Mouse (Mus musculus) CH12.LX (cell line): ENCODE data around the gene Drosha. TPM values are rescaled to one million over a fixed set of nuclear protein-coding genes. Genes with fewer than 3 reads are reported as not detected.

Experiments
- DNase-seq: peaks from one replicate; pipeline ENCODE4 v3.0.0-alpha.2; 2013; ENCODE audit errors: extremely low read depth
- H3K27ac ChIP-seq: 2 replicates; pipeline ENCODE4 v1.5.1; 2012; ENCODE audit warnings: low read depth, mild to moderate bottlenecking, control low read depth, moderate library complexity; ENCODE audit not compliant: insufficient read depth
- H3K27me3 ChIP-seq: replicated peaks from 2 replicates; pipeline ENCODE3; 2012; ENCODE audit warnings: inconsistent platforms
- H3K36me3 ChIP-seq, 2 experiments: replicated peaks in 1 of 2; 2 replicates each; pipeline versions ENCODE3 to v1.6.1; 2012; ENCODE audit warnings: inconsistent platforms in 1 of 2, low read length in 1 of 2, mild to moderate bottlenecking in 1 of 2, mixed read lengths in 1 of 2, moderate library complexity in 1 of 2; ENCODE audit not compliant: control insufficient read depth in 1 of 2, insufficient read depth in 1 of 2
- H3K4me1 ChIP-seq, 2 experiments: 2 replicates each; pipeline ENCODE4 v1.6.1; 2012; ENCODE audit warnings: inconsistent platforms in 1 of 2, moderate library complexity in 1 of 2; ENCODE audit not compliant: insufficient read depth in 2 of 2, control insufficient read depth in 1 of 2
- H3K4me2 ChIP-seq: 2 replicates; pipeline ENCODE4 v1.6.1; 2012; ENCODE audit warnings: low read depth, mild to moderate bottlenecking, control low read depth; ENCODE audit not compliant: poor library complexity, insufficient read depth, severe bottlenecking
- H3K4me3 ChIP-seq, 3 experiments: fragments of 150-350 bp in 1 of 3; sonication (generic) in 1 of 3; replicated peaks in 1 of 3; 2 replicates each; pipeline versions ENCODE3 to v1.5.1; 2011 to 2012; ENCODE audit warnings: low read depth in 2 of 3, low read length in 2 of 3, mild to moderate bottlenecking in 2 of 3, moderate library complexity in 2 of 3, control low read depth in 1 of 3, improper control_type of control experiment in 1 of 3, inconsistent platforms in 1 of 3, mixed read lengths in 1 of 3; ENCODE audit not compliant: poor library complexity in 1 of 3
- H3K79me2 ChIP-seq: replicated peaks from 2 replicates; pipeline ENCODE4 v1.6.1; 2012; ENCODE audit warnings: mild to moderate bottlenecking, moderate library complexity; ENCODE audit not compliant: control insufficient read depth, poor library complexity, insufficient read depth, severe bottlenecking; ENCODE audit errors: extremely low read depth
- H3K9ac ChIP-seq: 2 replicates; pipeline ENCODE4 v1.6.1; 2012; ENCODE audit warnings: low read depth, mild to moderate bottlenecking, control low read depth, moderate library complexity; ENCODE audit not compliant: insufficient read depth
- H3K9me3 ChIP-seq: replicated peaks from 2 replicates; pipeline ENCODE3; 2012; ENCODE audit warnings: low read length, inconsistent platforms, mixed read lengths
- BHLHE40 ChIP-seq: IDR thresholded peaks from 2 replicates; pipeline ENCODE4 v1.6.1; 2011; ENCODE audit warnings: mild to moderate bottlenecking, low read depth, low read length, improper control_type of control experiment
- CHD2 ChIP-seq: IDR thresholded peaks from 2 replicates; pipeline ENCODE4 v1.6.1; 2011; ENCODE audit warnings: low read length, improper control_type of control experiment
- E2F4 ChIP-seq: IDR thresholded peaks from 2 replicates; pipeline ENCODE4 v1.6.1; 2011; ENCODE audit warnings: low read depth, low read length, improper control_type of control experiment; ENCODE audit not compliant: insufficient replicate concordance
- EP300 ChIP-seq: IDR thresholded peaks from 2 replicates; pipeline ENCODE4 v1.6.1; 2011; ENCODE audit warnings: low read length, improper control_type of control experiment
- GABPA ChIP-seq: IDR thresholded peaks from 2 replicates; pipeline ENCODE4 v1.6.1; 2012; ENCODE audit warnings: low read depth, low read length, improper control_type of control experiment, inconsistent platforms; ENCODE audit not compliant: insufficient replicate concordance
- HCFC1 ChIP-seq: IDR thresholded peaks from 2 replicates; pipeline ENCODE4 v1.6.1; 2012; ENCODE audit warnings: low read depth, mild to moderate bottlenecking, inconsistent platforms, low read length, improper control_type of control experiment
- IRF4 ChIP-seq: IDR thresholded peaks from 2 replicates; pipeline ENCODE4 v1.6.1; 2014; ENCODE audit warnings: low read depth, mild to moderate bottlenecking, inconsistent platforms, low read length, improper control_type of control experiment
- KAT2A ChIP-seq: IDR thresholded peaks from 2 replicates; pipeline ENCODE4 v1.6.1; 2012; ENCODE audit warnings: low read length, improper control_type of control experiment, inconsistent platforms; ENCODE audit not compliant: insufficient replicate concordance
- MAX ChIP-seq: IDR thresholded peaks from 2 replicates; pipeline ENCODE4 v1.6.1; 2011; ENCODE audit warnings: low read length, improper control_type of control experiment
- MAZ ChIP-seq: IDR thresholded peaks from 2 replicates; pipeline ENCODE4 v1.6.1; 2012; ENCODE audit warnings: low read depth, mild to moderate bottlenecking, inconsistent platforms, low read length, improper control_type of control experiment, moderate library complexity
- MYC ChIP-seq: IDR thresholded peaks from 2 replicates; pipeline ENCODE4 v1.6.1; 2011; ENCODE audit warnings: low read depth, mild to moderate bottlenecking, improper control_type of control experiment, low read length
- NELFE ChIP-seq: IDR thresholded peaks from 2 replicates; pipeline ENCODE4 v1.6.1; 2011; ENCODE audit warnings: low read depth, low read length, improper control_type of control experiment
- NRF1 ChIP-seq: IDR thresholded peaks from 2 replicates; pipeline ENCODE4 v1.6.1; 2014; ENCODE audit warnings: low read depth, mild to moderate bottlenecking, inconsistent platforms, low read length, improper control_type of control experiment, moderate library complexity
- POLR2A ChIP-seq: IDR thresholded peaks from 2 replicates; pipeline ENCODE4 v1.6.1; 2011; ENCODE audit warnings: low read depth, mild to moderate bottlenecking, improper control_type of control experiment, low read length
- RAD21 ChIP-seq: IDR thresholded peaks from 2 replicates; pipeline ENCODE4 v1.6.1; 2011; ENCODE audit warnings: low read depth, mild to moderate bottlenecking, low read length, improper control_type of control experiment, moderate library complexity
- SIN3A ChIP-seq: IDR thresholded peaks from 2 replicates; pipeline ENCODE4 v1.6.1; 2012; ENCODE audit warnings: low read length, improper control_type of control experiment, inconsistent platforms
- ZC3H11A ChIP-seq: IDR thresholded peaks from 2 replicates; pipeline ENCODE4 v1.6.1; 2012; ENCODE audit warnings: low read depth, mild to moderate bottlenecking, inconsistent platforms, low read length, improper control_type of control experiment
- ZKSCAN1 ChIP-seq: IDR thresholded peaks from 2 replicates; pipeline ENCODE4 v1.6.1; 2012; ENCODE audit warnings: low read depth, inconsistent platforms, low read length, improper control_type of control experiment, borderline replicate concordance
- ZMIZ1 ChIP-seq: IDR thresholded peaks from 2 replicates; pipeline ENCODE4 v1.6.1; 2012; ENCODE audit warnings: low read depth, mild to moderate bottlenecking, inconsistent platforms, low read length, improper control_type of control experiment
- ZNF384 ChIP-seq: IDR thresholded peaks from 2 replicates; pipeline ENCODE4 v1.6.1; 2012; ENCODE audit warnings: low read depth, low read length, improper control_type of control experiment, inconsistent platforms
- dilution Hi-C: fragments of 300-500 bp; cut with MboI; formaldehyde crosslinking; loops from 2 replicates; pipeline ENCODE4 v1.14.3; 2020; ENCODE audit warnings: low sequenced_read_pairs; ENCODE audit not compliant: extremely low pct_unique_long_range_greater_than_20kb, extremely low pct_ligation_motif_present
- in situ Hi-C: fragments of 300-500 bp; cut with MboI; formaldehyde crosslinking; loops from 3 replicates; pipeline ENCODE4 v1.14.3; 2019; ENCODE audit warnings: low sequenced_read_pairs, low pct_ligation_motif_present, low pct_unique_long_range_greater_than_20kb, mixed read lengths
- polyA plus RNA-seq: library from polyadenylated mRNA; unstranded; fragments of >175 nt; gene quantifications from 2 replicates; pipeline ENCODE4 v1.2.1, GENCODE M21; 2012; ENCODE audit warnings: low read depth; ENCODE audit not compliant: insufficient read length
- total RNA-seq, 2 experiments: library from RNA; depleted of rRNA; stranded (reverse); fragments of 300-350 nt in 1 of 2; fragments of >200 nt in 1 of 2; gene quantifications; 2 replicates each; pipeline ENCODE4 v1.2.3; 2012 to 2014

Gene Drosha
- total and polyA plus RNA-seq, 3 experiments = 23.4 to 81.9 (median 24.8) TPM

DNA sequence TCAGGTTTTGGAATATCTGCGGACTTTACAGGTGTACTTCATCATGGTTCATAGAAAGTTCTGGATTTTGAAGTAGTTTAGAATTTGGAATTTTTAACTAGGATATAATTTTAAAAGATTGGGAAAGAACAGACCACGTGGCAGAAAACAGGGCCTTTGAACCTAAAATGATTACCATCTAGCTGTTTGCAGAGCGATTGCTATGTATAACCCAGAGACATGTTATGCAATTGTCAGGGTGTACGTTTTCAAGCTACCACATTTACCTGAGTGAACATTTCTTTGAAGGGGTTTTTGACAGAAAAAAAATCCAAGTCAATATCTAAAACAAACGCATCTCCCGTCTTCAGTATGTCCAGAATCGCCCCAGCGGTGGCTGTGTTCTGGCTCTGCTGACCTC lies 7.0 kb upstream of the Drosha start:
- peaks cover 62 to 96% of the 10 kb centered on the region in 2 experiments for H3K36me3 ChIP-seq
- H3K27me3 ChIP-seq = no peaks in the 10 kb centered on the region
- DNase-seq = no peak
- peaks cover 2% of the 10 kb centered on the region for H3K9me3 ChIP-seq
- H3K4me2 ChIP-seq = no peak overlapping the region
- H3K9ac ChIP-seq = no peak overlapping the region
- H3K79me2 ChIP-seq = 0 out of 2 replicates have a peak, but pooled peaks cover 3% of the 10 kb centered on the region
- dilution Hi-C loops (no loop called here), in situ Hi-C loops (no loop called here)
- H3K27ac ChIP-seq = no peak overlapping the region
- TF ChIP-seq IRF4 = no peak
- TF ChIP-seq BHLHE40 = no peak
- TF ChIP-seq RAD21 = no peak
- TF ChIP-seq E2F4 = no peak
- no peak for TF ChIP-seq ZC3H11A
- TF ChIP-seq ZMIZ1 = no peak
- TF ChIP-seq EP300 = no peak
- no peak for TF ChIP-seq NRF1
- no peak for TF ChIP-seq MAZ
- no peak for TF ChIP-seq POLR2A
- no peak for TF ChIP-seq HCFC1
- no peak for TF ChIP-seq CHD2
- H3K4me1 ChIP-seq = peaks cover 0 to 17% of the 10 kb centered on the region in 2 experiments; a peak in 2 of 4 replicates
- no peak overlapping the region for H3K4me3 ChIP-seq

DNA sequence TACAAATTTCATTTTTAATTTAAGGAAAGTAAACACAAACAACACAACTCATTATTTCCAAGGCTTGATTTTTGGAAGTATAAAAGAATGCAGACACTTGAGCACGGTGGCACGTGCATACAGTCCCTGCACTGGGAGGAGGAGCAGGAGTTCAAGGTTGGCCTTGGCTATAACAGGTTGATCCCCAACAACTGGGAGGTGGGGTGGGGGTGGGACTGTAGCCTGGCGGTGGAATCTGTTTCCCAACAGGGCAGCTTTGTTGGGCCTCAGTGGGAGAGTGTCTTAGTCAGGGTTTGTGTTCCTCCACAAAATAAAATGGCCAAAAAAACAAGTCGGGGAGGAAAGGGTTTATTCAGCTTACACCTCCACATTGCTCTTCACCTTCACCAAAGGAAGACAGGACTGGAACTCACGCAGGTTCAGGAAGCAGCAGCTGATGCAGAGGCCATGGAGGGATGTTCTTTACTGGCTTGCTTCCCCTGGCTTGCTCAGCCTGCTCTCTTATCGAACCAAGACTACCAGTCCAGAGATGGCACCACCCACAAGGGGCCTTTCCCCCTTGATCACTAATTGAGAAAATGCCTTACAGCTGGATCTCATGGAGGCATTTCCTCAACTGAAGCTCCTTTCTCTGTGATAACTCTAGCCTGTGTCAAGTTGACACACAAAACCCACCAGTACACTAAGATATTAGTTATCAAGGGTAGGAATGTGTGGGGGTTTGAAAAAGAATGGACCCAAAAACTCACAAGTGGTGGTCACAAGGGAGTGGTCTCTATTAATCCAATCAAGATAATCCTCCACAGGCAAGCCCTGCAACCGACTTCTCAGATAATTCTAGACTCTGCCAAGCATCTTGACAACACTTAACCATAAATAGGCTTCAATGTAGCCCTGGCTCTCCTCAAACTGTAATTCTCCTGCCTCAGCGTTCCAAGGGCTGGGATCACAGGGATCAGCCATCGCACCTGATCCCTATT lies 1.9 kb upstream of the Drosha start:
- Histone ChIP-seq H3K27ac (no peak overlapping the region), H3K27me3 (no peaks in the 10 kb centered on the region), H3K9me3 (no peaks in the 10 kb centered on the region), H3K4me3 (peak overlapping the region in 1 of 3 experiments; percentile 11), H3K9ac (peak overlapping the region; percentile 93; the same call in 1 of the 2 replicates), H3K79me2 (peaks cover 34% of the 10 kb centered on the region), H3K36me3 (peaks cover 34 to 70% of the 10 kb centered on the region in 2 experiments), H3K4me1 (peaks cover 7 to 44% of the 10 kb centered on the region in 2 experiments), H3K4me2 (peak overlapping the region; percentile 96)
- no peak for TF ChIP-seq ZKSCAN1
- no peak for TF ChIP-seq MYC
- no peak for TF ChIP-seq ZNF384
- TF ChIP-seq EP300 = no peak
- no peak for TF ChIP-seq MAX
- no peak for TF ChIP-seq E2F4
- TF ChIP-seq NELFE = no peak
- TF ChIP-seq RAD21 = no peak
- no peak for TF ChIP-seq KAT2A
- TF ChIP-seq IRF4 = no peak
- TF ChIP-seq ZMIZ1 = no peak
- no peak for TF ChIP-seq SIN3A
- TF ChIP-seq CHD2 = no peak
- TF ChIP-seq GABPA = no peak
- in situ Hi-C loops (no loop called here), dilution Hi-C loops (no loop called here)
- no peak for DNase-seq
